Mouse (Mus musculus) brown adipose tissue, adult 24 weeks (tissue): ENCODE results near the gene Edn2. TPM values are rescaled to one million over a fixed set of nuclear protein-coding genes. Genes with fewer than 3 reads are reported as not detected.

Experiments
- H3K27ac ChIP-seq: fragments of 200-500 bp; replicated peaks from 2 replicates; pipeline ENCODE4 v1.5.1; 2012; ENCODE audit warnings: low read depth, mild to moderate bottlenecking, low read length
- H3K4me1 ChIP-seq: fragments of 200-500 bp; 2 replicates; pipeline ENCODE4 v1.6.1; 2012; ENCODE audit warnings: low read length, mixed read lengths; ENCODE audit not compliant: control insufficient read depth, insufficient read depth, insufficient read length
- H3K4me3 ChIP-seq: fragments of 200-500 bp; 2 replicates; pipeline ENCODE4 v1.5.1; 2012; ENCODE audit warnings: low read depth, mild to moderate bottlenecking, low read length, moderate library complexity; ENCODE audit not compliant: insufficient read depth
- polyA plus RNA-seq: library from polyadenylated mRNA; stranded (reverse); fragments of >200 nt; gene quantifications from 2 replicates; pipeline ENCODE4 v1.2.4, GENCODE M21; 2012; ENCODE audit not compliant: missing spikeins, insufficient read depth, insufficient read length

Edn2 gene
- polyA plus RNA-seq = not detected in 2 replicates

GRCm38 (mm10) chr4:120161166-120161949, at the start of gene Edn2:
Edn2 (plus strand) TSS chr4:120161206.
- Histone ChIP-seq H3K27ac (no peak within 1 kb of the TSS), H3K4me1 (no peaks in the 10 kb centered on the region), H3K4me3 (no peak within 1 kb of the TSS)

GRCm38 (mm10) chr4:120115516-120115915, 45.5 kb upstream of the Edn2 start:
- Histone ChIP-seq H3K4me3 (no peak overlapping the region), H3K27ac (no peak overlapping the region), H3K4me1 (no peaks in the 10 kb centered on the region)

GRCm38 (mm10) chr4:120116312-120116711, 44.7 kb upstream of the Edn2 start:
- H3K27ac ChIP-seq = no peak overlapping the region
- no peak overlapping the region for H3K4me3 ChIP-seq
- no peaks in the 10 kb centered on the region for H3K4me1 ChIP-seq

- no peak overlapping the region for H3K4me3 ChIP-seq
- no peaks in the 10 kb centered on the region for H3K4me1 ChIP-seq
- no peak overlapping the region for H3K27ac ChIP-seq
These were observed 40.7 kb upstream of the Edn2 start for GRCm38 (mm10) chr4:120120276-120120675.

- H3K27ac ChIP-seq = no peak overlapping the region
- no peaks in the 10 kb centered on the region for H3K4me1 ChIP-seq
- no peak overlapping the region for H3K4me3 ChIP-seq
These were observed 36.4 kb upstream of the Edn2 start for GRCm38 (mm10) chr4:120124656-120125055.

- H3K4me3 ChIP-seq = no peak overlapping the region
- H3K27ac ChIP-seq = no peak overlapping the region
- H3K4me1 ChIP-seq = no peaks in the 10 kb centered on the region
These were observed 35.0 kb upstream of the Edn2 start for GRCm38 (mm10) chr4:120126047-120126446.

GRCm38 (mm10) chr4:120127333-120127732, 33.7 kb upstream of the Edn2 start:
- H3K4me3 ChIP-seq = no peak overlapping the region
- H3K4me1 ChIP-seq = no peaks in the 10 kb centered on the region
- no peak overlapping the region for H3K27ac ChIP-seq

- Histone ChIP-seq H3K4me1 (no peaks in the 10 kb centered on the region), H3K27ac (no peak overlapping the region), H3K4me3 (no peak overlapping the region)
These were observed 33.0 kb upstream of the Edn2 start for GRCm38 (mm10) chr4:120128033-120128432.

- Histone ChIP-seq H3K27ac (no peak overlapping the region), H3K4me3 (no peak overlapping the region), H3K4me1 (no peaks in the 10 kb centered on the region)
These were observed 31.6 kb upstream of the Edn2 start for GRCm38 (mm10) chr4:120129233-120129885.

GRCm38 (mm10) chr4:120130926-120131325, 30.1 kb upstream of the Edn2 start:
- no peak overlapping the region for H3K27ac ChIP-seq
- no peak overlapping the region for H3K4me3 ChIP-seq
- H3K4me1 ChIP-seq = no peaks in the 10 kb centered on the region

- H3K27ac ChIP-seq = no peak overlapping the region
- no peak overlapping the region for H3K4me3 ChIP-seq
- H3K4me1 ChIP-seq = no peaks in the 10 kb centered on the region
These were observed 29.4 kb upstream of the Edn2 start for GRCm38 (mm10) chr4:120131441-120132220.

GRCm38 (mm10) chr4:120134223-120134622, 26.8 kb upstream of the Edn2 start:
- Histone ChIP-seq H3K4me1 (no peaks in the 10 kb centered on the region), H3K27ac (no peak overlapping the region), H3K4me3 (no peak overlapping the region)

GRCm38 (mm10) chr4:120141810-120142209, 19.2 kb upstream of the Edn2 start:
- H3K27ac ChIP-seq = no peak overlapping the region
- H3K4me1 ChIP-seq = no peaks in the 10 kb centered on the region
- no peak overlapping the region for H3K4me3 ChIP-seq

GRCm38 (mm10) chr4:120142905-120143304, 18.1 kb upstream of the Edn2 start:
- no peaks in the 10 kb centered on the region for H3K4me1 ChIP-seq
- H3K27ac ChIP-seq = no peak overlapping the region
- no peak overlapping the region for H3K4me3 ChIP-seq

GRCm38 (mm10) chr4:120144343-120144742, 16.7 kb upstream of the Edn2 start:
- Histone ChIP-seq H3K27ac (no peak overlapping the region), H3K4me3 (no peak overlapping the region), H3K4me1 (no peaks in the 10 kb centered on the region)
